Mouse (Mus musculus) CH12.LX (cell line): ENCODE results near the gene Wt1. TPM values are rescaled to one million over a fixed set of nuclear protein-coding genes. Genes with fewer than 3 reads are reported as not detected.

ENCODE experiments used
- DNase-seq: peaks from one replicate; pipeline ENCODE4 v3.0.0-alpha.2; 2013; ENCODE audit errors: extremely low read depth
- H3K27ac ChIP-seq: 2 replicates; pipeline ENCODE4 v1.5.1; 2012; ENCODE audit warnings: low read depth, mild to moderate bottlenecking, control low read depth, moderate library complexity; ENCODE audit not compliant: insufficient read depth
- H3K27me3 ChIP-seq: replicated peaks from 2 replicates; pipeline ENCODE3; 2012; ENCODE audit warnings: inconsistent platforms
- H3K36me3 ChIP-seq, 2 experiments: replicated peaks in 1 of 2; 2 replicates each; pipeline versions ENCODE3 to v1.6.1; 2012; ENCODE audit warnings: inconsistent platforms in 1 of 2, low read length in 1 of 2, mild to moderate bottlenecking in 1 of 2, mixed read lengths in 1 of 2, moderate library complexity in 1 of 2; ENCODE audit not compliant: control insufficient read depth in 1 of 2, insufficient read depth in 1 of 2
- H3K4me1 ChIP-seq, 2 experiments: 2 replicates each; pipeline ENCODE4 v1.6.1; 2012; ENCODE audit warnings: inconsistent platforms in 1 of 2, moderate library complexity in 1 of 2; ENCODE audit not compliant: insufficient read depth in 2 of 2, control insufficient read depth in 1 of 2
- H3K4me2 ChIP-seq: 2 replicates; pipeline ENCODE4 v1.6.1; 2012; ENCODE audit warnings: low read depth, mild to moderate bottlenecking, control low read depth; ENCODE audit not compliant: poor library complexity, insufficient read depth, severe bottlenecking
- H3K4me3 ChIP-seq, 3 experiments: fragments of 150-350 bp in 1 of 3; sonication (generic) in 1 of 3; replicated peaks in 1 of 3; 2 replicates each; pipeline versions ENCODE3 to v1.5.1; 2011 to 2012; ENCODE audit warnings: low read depth in 2 of 3, low read length in 2 of 3, mild to moderate bottlenecking in 2 of 3, moderate library complexity in 2 of 3, control low read depth in 1 of 3, improper control_type of control experiment in 1 of 3, inconsistent platforms in 1 of 3, mixed read lengths in 1 of 3; ENCODE audit not compliant: poor library complexity in 1 of 3
- H3K79me2 ChIP-seq: replicated peaks from 2 replicates; pipeline ENCODE4 v1.6.1; 2012; ENCODE audit warnings: mild to moderate bottlenecking, moderate library complexity; ENCODE audit not compliant: control insufficient read depth, poor library complexity, insufficient read depth, severe bottlenecking; ENCODE audit errors: extremely low read depth
- H3K9ac ChIP-seq: 2 replicates; pipeline ENCODE4 v1.6.1; 2012; ENCODE audit warnings: low read depth, mild to moderate bottlenecking, control low read depth, moderate library complexity; ENCODE audit not compliant: insufficient read depth
- H3K9me3 ChIP-seq: replicated peaks from 2 replicates; pipeline ENCODE3; 2012; ENCODE audit warnings: low read length, inconsistent platforms, mixed read lengths
- BHLHE40 ChIP-seq: IDR thresholded peaks from 2 replicates; pipeline ENCODE4 v1.6.1; 2011; ENCODE audit warnings: mild to moderate bottlenecking, low read depth, low read length, improper control_type of control experiment
- CHD1 ChIP-seq: IDR thresholded peaks from 2 replicates; pipeline ENCODE4 v1.6.1; 2012; ENCODE audit warnings: low read depth, low read length, improper control_type of control experiment, inconsistent platforms
- CHD2 ChIP-seq: IDR thresholded peaks from 2 replicates; pipeline ENCODE4 v1.6.1; 2011; ENCODE audit warnings: low read length, improper control_type of control experiment
- E2F4 ChIP-seq: IDR thresholded peaks from 2 replicates; pipeline ENCODE4 v1.6.1; 2011; ENCODE audit warnings: low read depth, low read length, improper control_type of control experiment; ENCODE audit not compliant: insufficient replicate concordance
- ELF1 ChIP-seq: IDR thresholded peaks from 2 replicates; pipeline ENCODE4 v1.6.1; 2014; ENCODE audit warnings: low read depth, mild to moderate bottlenecking, inconsistent platforms, low read length, improper control_type of control experiment
- HCFC1 ChIP-seq: IDR thresholded peaks from 2 replicates; pipeline ENCODE4 v1.6.1; 2012; ENCODE audit warnings: low read depth, mild to moderate bottlenecking, inconsistent platforms, low read length, improper control_type of control experiment
- JUN ChIP-seq: IDR thresholded peaks from 2 replicates; pipeline ENCODE4 v1.6.1; 2011; ENCODE audit warnings: low read depth, mild to moderate bottlenecking, low read length, improper control_type of control experiment, moderate library complexity; ENCODE audit not compliant: insufficient read depth
- KAT2A ChIP-seq: IDR thresholded peaks from 2 replicates; pipeline ENCODE4 v1.6.1; 2012; ENCODE audit warnings: low read length, improper control_type of control experiment, inconsistent platforms; ENCODE audit not compliant: insufficient replicate concordance
- MAFK ChIP-seq: IDR thresholded peaks from 2 replicates; pipeline ENCODE4 v1.6.1; 2011; ENCODE audit warnings: low read length, improper control_type of control experiment; ENCODE audit not compliant: insufficient replicate concordance
- MEF2A ChIP-seq: IDR thresholded peaks from 2 replicates; pipeline ENCODE4 v1.6.1; 2014; ENCODE audit warnings: low read depth, mild to moderate bottlenecking, inconsistent platforms, low read length, improper control_type of control experiment, borderline replicate concordance
- MXI1 ChIP-seq: IDR thresholded peaks from 2 replicates; pipeline ENCODE4 v1.6.1; 2011; ENCODE audit warnings: mild to moderate bottlenecking, low read depth, low read length, improper control_type of control experiment
- MYC ChIP-seq: IDR thresholded peaks from 2 replicates; pipeline ENCODE4 v1.6.1; 2011; ENCODE audit warnings: low read depth, mild to moderate bottlenecking, improper control_type of control experiment, low read length
- NELFE ChIP-seq: IDR thresholded peaks from 2 replicates; pipeline ENCODE4 v1.6.1; 2011; ENCODE audit warnings: low read depth, low read length, improper control_type of control experiment
- PAX5 ChIP-seq: IDR thresholded peaks from 2 replicates; pipeline ENCODE4 v1.6.1; 2012; ENCODE audit warnings: low read length, inconsistent platforms, mixed read lengths
- POLR2AphosphoS2 ChIP-seq: IDR thresholded peaks from 2 replicates; pipeline ENCODE4 v1.6.1; 2011; ENCODE audit warnings: low read depth, low read length, improper control_type of control experiment
- RAD21 ChIP-seq: IDR thresholded peaks from 2 replicates; pipeline ENCODE4 v1.6.1; 2011; ENCODE audit warnings: low read depth, mild to moderate bottlenecking, low read length, improper control_type of control experiment, moderate library complexity
- RCOR1 ChIP-seq: conservative IDR thresholded peaks from 2 replicates; pipeline ENCODE4 v1.6.1; 2012; ENCODE audit warnings: low read depth, mild to moderate bottlenecking, inconsistent platforms, low read length, improper control_type of control experiment
- SIN3A ChIP-seq: IDR thresholded peaks from 2 replicates; pipeline ENCODE4 v1.6.1; 2012; ENCODE audit warnings: low read length, improper control_type of control experiment, inconsistent platforms
- TBP ChIP-seq: conservative IDR thresholded peaks from 2 replicates; pipeline ENCODE4 v1.6.1; 2011; ENCODE audit warnings: low read depth, low read length, improper control_type of control experiment
- USF2 ChIP-seq: conservative IDR thresholded peaks from 2 replicates; pipeline ENCODE4 v1.6.1; 2011; ENCODE audit warnings: low read depth, low read length, improper control_type of control experiment
- ZKSCAN1 ChIP-seq: IDR thresholded peaks from 2 replicates; pipeline ENCODE4 v1.6.1; 2012; ENCODE audit warnings: low read depth, inconsistent platforms, low read length, improper control_type of control experiment, borderline replicate concordance
- ZMIZ1 ChIP-seq: IDR thresholded peaks from 2 replicates; pipeline ENCODE4 v1.6.1; 2012; ENCODE audit warnings: low read depth, mild to moderate bottlenecking, inconsistent platforms, low read length, improper control_type of control experiment
- dilution Hi-C: fragments of 300-500 bp; cut with MboI; formaldehyde crosslinking; loops from 2 replicates; pipeline ENCODE4 v1.14.3; 2020; ENCODE audit warnings: low sequenced_read_pairs; ENCODE audit not compliant: extremely low pct_unique_long_range_greater_than_20kb, extremely low pct_ligation_motif_present
- in situ Hi-C: fragments of 300-500 bp; cut with MboI; formaldehyde crosslinking; loops from 3 replicates; pipeline ENCODE4 v1.14.3; 2019; ENCODE audit warnings: low sequenced_read_pairs, low pct_ligation_motif_present, low pct_unique_long_range_greater_than_20kb, mixed read lengths
- polyA plus RNA-seq: library from polyadenylated mRNA; unstranded; fragments of >175 nt; gene quantifications from 2 replicates; pipeline ENCODE4 v1.2.1, GENCODE M21; 2012; ENCODE audit warnings: low read depth; ENCODE audit not compliant: insufficient read length
- total RNA-seq, 2 experiments: library from RNA; depleted of rRNA; stranded (reverse); fragments of 300-350 nt in 1 of 2; fragments of >200 nt in 1 of 2; gene quantifications; 2 replicates each; pipeline ENCODE4 v1.2.3; 2012 to 2014

The Wt1 gene
- total and polyA plus RNA-seq, 3 experiments = not detected

- DNase-seq = no peak
- dilution Hi-C loops (no loop called here), in situ Hi-C loops (no loop called here)
- Histone ChIP-seq H3K9me3 (no peaks in the 10 kb centered on the region), H3K4me2 (no peak overlapping the region), H3K27ac (no peak overlapping the region), H3K79me2 (no peaks in the 10 kb centered on the region), H3K9ac (no peak overlapping the region), H3K4me3 (no peak overlapping the region), H3K36me3 (no peaks in the 10 kb centered on the region), H3K4me1 (no peaks in the 10 kb centered on the region), H3K27me3 (no peaks in the 10 kb centered on the region)
- TF ChIP-seq SIN3A = no peak
- TF ChIP-seq E2F4 = no peak
- TF ChIP-seq MXI1 = no peak
- no peak for TF ChIP-seq KAT2A
- TF ChIP-seq MEF2A = no peak
- TF ChIP-seq RAD21 = no peak
- TF ChIP-seq MYC = no peak
- TF ChIP-seq POLR2AphosphoS2 = no peak
- no peak for TF ChIP-seq MAFK
- no peak for TF ChIP-seq NELFE
- TF ChIP-seq ZKSCAN1 = no peak
- no peak for TF ChIP-seq TBP
- no peak for TF ChIP-seq BHLHE40
- no peak for TF ChIP-seq USF2
- TF ChIP-seq HCFC1 = no peak
- no peak for TF ChIP-seq JUN
- TF ChIP-seq ELF1 = no peak
Measured at GRCm38 (mm10) chr2:105114074-105114473, 12.3 kb upstream of the Wt1 start.

DNA sequence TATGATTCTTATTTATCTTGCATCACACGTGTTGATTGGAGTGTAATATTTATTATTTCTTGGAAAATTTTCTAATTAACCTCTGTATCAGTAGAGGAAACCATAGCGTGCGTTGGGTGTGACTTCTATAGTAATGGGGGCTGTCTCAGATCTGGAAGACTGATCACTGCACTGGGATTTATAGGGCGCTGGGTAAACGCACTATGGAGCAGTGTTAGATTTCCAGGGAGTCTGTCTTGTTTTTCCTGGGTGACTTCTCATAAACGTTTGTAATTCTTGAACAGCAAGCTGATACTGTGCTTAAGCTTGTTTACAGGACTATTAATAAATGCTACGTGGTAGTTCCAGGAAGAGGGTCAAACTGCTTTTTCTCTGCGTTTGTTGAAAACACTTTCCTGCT, 8.7 kb upstream of the Wt1 start:
- dilution Hi-C loops = no loop called here
- Histone ChIP-seq H3K27me3 (no peaks in the 10 kb centered on the region), H3K79me2 (no peaks in the 10 kb centered on the region), H3K4me3 (no peak overlapping the region), H3K9me3 (no peaks in the 10 kb centered on the region), H3K27ac (no peak overlapping the region), H3K4me2 (no peak overlapping the region), H3K36me3 (no peaks in the 10 kb centered on the region), H3K9ac (no peak overlapping the region)
- no peak for TF ChIP-seq RCOR1
- no peak for TF ChIP-seq JUN
- TF ChIP-seq CHD1 = no peak
- no peak for TF ChIP-seq SIN3A
- no peak for TF ChIP-seq CHD2
- TF ChIP-seq MXI1 = no peak
- TF ChIP-seq ZMIZ1 = no peak
- no peak for TF ChIP-seq POLR2AphosphoS2
- no peak for TF ChIP-seq MYC
- no peak for TF ChIP-seq PAX5
- TF ChIP-seq MAFK = no peak
- TF ChIP-seq, all 38 proteins: peak for 0
- peaks cover 0 to 7% of the 10 kb centered on the region in 2 experiments; a peak in 2 of 4 replicates for H3K4me1 ChIP-seq
- in situ Hi-C loops = no loop called here
- no peak for DNase-seq
